Mouse (Mus musculus) hindbrain, embryonic 16.5 days (tissue): ENCODE measurements at regions not wholly inside any gene's neighbourhood (a gene's known extent, or its start where the extent isn't known, plus 50 kb on each side); places are given as distances from the start of the nearest gene placed in this dataset.

ENCODE experiments used
- ATAC-seq: fragments of 200-750 bp; cut with Nextera tagmentation; 2 replicates; pipeline ENCODE4 v1.8.0; 2017; ENCODE audit warnings: moderate TSS enrichment, moderate library complexity
- H3K27ac ChIP-seq: fragments of 300-500 bp; sonication (generic); 2 replicates; pipeline ENCODE4 v1.5.1; 2014; ENCODE audit warnings: low read depth, mild to moderate bottlenecking, control low read depth, low read length, moderate library complexity
- H3K27me3 ChIP-seq: fragments of 300-500 bp; sonication (generic); replicated peaks from 2 replicates; pipeline ENCODE4 v1.6.1; 2014; ENCODE audit warnings: low read length; ENCODE audit not compliant: control insufficient read depth, insufficient read depth
- H3K36me3 ChIP-seq: fragments of 300-500 bp; sonication (generic); 2 replicates; pipeline ENCODE4 v1.6.1; 2014; ENCODE audit warnings: mild to moderate bottlenecking, low read length, moderate library complexity, mixed read lengths; ENCODE audit not compliant: control insufficient read depth, insufficient read depth
- H3K4me1 ChIP-seq: fragments of 300-500 bp; sonication (generic); 2 replicates; pipeline ENCODE4 v1.6.1; 2014; ENCODE audit warnings: low read depth, low read length; ENCODE audit not compliant: control insufficient read depth, insufficient read depth
- H3K4me2 ChIP-seq: fragments of 300-500 bp; sonication (generic); 2 replicates; pipeline ENCODE4 v1.6.1; 2014; ENCODE audit warnings: mild to moderate bottlenecking, low read length, control low read depth, moderate library complexity
- H3K4me3 ChIP-seq: fragments of 300-500 bp; sonication (generic); 2 replicates; pipeline ENCODE4 v1.5.1; 2014; ENCODE audit warnings: mild to moderate bottlenecking, low read length, control low read depth, moderate library complexity
- H3K9ac ChIP-seq: fragments of 300-500 bp; sonication (generic); 2 replicates; pipeline ENCODE4 v1.6.1; 2014; ENCODE audit warnings: low read depth, mild to moderate bottlenecking, control low read depth, low read length, moderate library complexity
- H3K9me3 ChIP-seq: fragments of 300-500 bp; sonication (generic); 2 replicates; pipeline ENCODE4 v1.6.1; 2014; ENCODE audit warnings: mild to moderate bottlenecking, low read length, moderate library complexity; ENCODE audit not compliant: control insufficient read depth
- WGBS: fragments of 180-500 bp; shearing (Covaris S2); extraction: QIAGEN DNeasy Blood & Tissue Kit; methylation state at CpG from one replicate; pipeline ENCODE4 v1.1.7; 2014; 5-methylcytosine and 5-hydroxymethylcytosine counted together

DNA sequence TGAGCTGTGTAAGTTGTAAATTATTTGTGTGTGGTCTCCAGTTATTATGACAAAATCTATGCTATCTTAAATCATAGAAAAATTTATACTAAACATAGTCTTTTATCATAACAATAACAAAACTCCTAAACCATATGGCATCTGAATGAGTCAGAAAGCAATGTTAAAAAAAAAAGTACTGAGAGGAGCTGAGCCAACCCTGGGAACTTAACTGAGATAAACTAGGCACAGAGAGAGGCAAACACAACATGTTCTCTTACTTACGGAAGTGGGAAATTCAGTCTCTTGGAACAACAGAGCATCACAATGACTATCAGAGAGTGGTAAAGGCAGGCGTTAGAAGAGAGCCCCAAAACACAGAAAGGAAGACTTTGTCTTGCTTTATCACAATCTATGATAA is 691.7 kb downstream of the Ets1 start:
- Histone ChIP-seq H3K36me3 (no peaks in the 10 kb centered on the region), H3K9me3 (no peaks in the 10 kb centered on the region), H3K4me3 (no peak overlapping the region), H3K27me3 (no peaks in the 10 kb centered on the region), H3K4me2 (no peak overlapping the region), H3K4me1 (no peaks in the 10 kb centered on the region), H3K27ac (no peak overlapping the region), H3K9ac (no peak overlapping the region)
- 87% methylated on average over 2 of the region's 2 CpGs for WGBS
- no peak for ATAC-seq

DNA sequence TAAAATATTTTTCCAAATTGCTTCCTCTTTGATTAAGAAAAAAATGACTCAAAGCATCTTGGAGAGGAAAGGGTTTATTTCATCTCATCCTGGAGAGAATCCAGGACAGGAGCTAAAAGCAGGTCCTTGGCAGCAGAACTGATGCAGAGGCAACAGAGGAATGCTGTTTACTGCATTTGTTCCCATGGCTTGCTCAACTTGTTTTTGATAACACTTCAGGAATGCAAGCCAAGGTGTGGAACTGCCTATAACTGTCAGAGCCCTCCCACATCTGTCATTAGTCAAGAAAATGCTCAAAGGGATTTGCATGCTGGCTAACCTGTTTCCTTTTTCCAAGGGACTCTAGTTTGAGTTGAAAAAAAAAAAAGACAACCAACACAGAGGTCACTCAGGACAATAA is 714.2 kb downstream of the Ets1 start:
- Histone ChIP-seq H3K4me1 (no peaks in the 10 kb centered on the region), H3K9me3 (no peaks in the 10 kb centered on the region), H3K27me3 (no peaks in the 10 kb centered on the region), H3K27ac (no peak overlapping the region), H3K36me3 (no peaks in the 10 kb centered on the region), H3K4me2 (no peak overlapping the region), H3K4me3 (no peak overlapping the region), H3K9ac (no peak overlapping the region)
- no peak for ATAC-seq

GRCm38 (mm10) chr9:33356621-33357020 is 720.6 kb downstream of the Ets1 start:
- no peaks in the 10 kb centered on the region for H3K4me1 ChIP-seq
- ATAC-seq = no peak

DNA sequence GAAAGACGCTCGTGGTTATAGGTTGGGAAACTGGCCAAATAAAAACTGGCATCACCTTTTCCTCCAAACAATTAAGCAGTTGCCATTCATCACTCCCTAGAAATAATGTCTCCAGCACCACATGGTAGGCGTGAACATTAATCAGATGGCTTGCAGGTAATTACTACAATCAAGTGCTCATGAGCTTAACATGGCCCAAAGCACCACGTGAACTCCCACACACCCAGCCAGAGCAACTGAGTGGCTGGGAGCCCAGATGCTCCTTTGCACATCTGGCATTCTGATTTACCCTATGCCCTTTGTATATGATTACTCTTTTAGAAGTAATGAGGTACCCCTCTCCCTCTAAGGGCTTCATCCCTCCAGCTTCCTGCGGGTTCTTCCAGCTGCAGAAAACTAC is 724.9 kb downstream of the Ets1 start:
- H3K9me3 ChIP-seq = no peaks in the 10 kb centered on the region
- no peaks in the 10 kb centered on the region for H3K4me1 ChIP-seq
- no peak overlapping the region for H3K9ac ChIP-seq
- H3K4me2 ChIP-seq = no peak overlapping the region
- no peaks in the 10 kb centered on the region for H3K36me3 ChIP-seq
- H3K27me3 ChIP-seq = no peaks in the 10 kb centered on the region
- H3K27ac ChIP-seq = no peak overlapping the region
- ATAC-seq = no peak
- no peak overlapping the region for H3K4me3 ChIP-seq
- 61% methylated on average over 5 of the region's 5 CpGs for WGBS

More at GRCm38 (mm10) chr9:33356621-33357020, 720.6 kb downstream of the Ets1 start:
- no peaks in the 10 kb centered on the region for H3K9me3 ChIP-seq
- no peak overlapping the region for H3K27ac ChIP-seq
- H3K4me3 ChIP-seq = no peak overlapping the region
- no peaks in the 10 kb centered on the region for H3K27me3 ChIP-seq
- H3K4me2 ChIP-seq = no peak overlapping the region
- 92% methylated on average over 2 of the region's 2 CpGs for WGBS
- no peaks in the 10 kb centered on the region for H3K36me3 ChIP-seq
- H3K9ac ChIP-seq = no peak overlapping the region

DNA sequence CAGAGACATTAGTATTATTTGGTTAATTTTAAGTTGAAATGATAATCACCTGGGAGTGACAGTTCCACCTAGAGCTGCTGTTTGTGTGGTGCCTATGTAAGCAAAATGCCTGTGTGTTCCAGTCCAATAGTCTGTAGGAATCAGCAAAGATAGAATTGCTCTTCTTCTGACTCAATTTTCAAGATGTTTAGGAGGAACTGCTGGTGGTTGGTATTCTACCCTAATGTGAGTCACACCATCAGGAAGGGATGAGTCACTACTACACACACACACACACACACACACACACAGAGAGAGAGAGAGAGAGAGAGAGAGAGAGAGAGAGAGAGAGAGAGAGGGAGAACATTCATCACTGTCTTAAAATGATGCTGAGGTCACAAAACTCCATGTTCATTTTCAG is 753.1 kb downstream of the Ets1 start:
- Histone ChIP-seq H3K4me2 (no peak overlapping the region), H3K27me3 (no peaks in the 10 kb centered on the region), H3K27ac (no peak overlapping the region), H3K4me3 (no peak overlapping the region), H3K9ac (no peak overlapping the region), H3K9me3 (no peaks in the 10 kb centered on the region), H3K4me1 (no peaks in the 10 kb centered on the region), H3K36me3 (no peaks in the 10 kb centered on the region)
- no peak for ATAC-seq

GRCm38 (mm10) chr9:33404691-33405090 is 768.7 kb downstream of the Ets1 start:
- 90% methylated on average over 4 of the region's 4 CpGs for WGBS
- H3K4me3 ChIP-seq = no peak overlapping the region
- no peaks in the 10 kb centered on the region for H3K9me3 ChIP-seq
- no peaks in the 10 kb centered on the region for H3K4me1 ChIP-seq
- no peak for ATAC-seq
- no peak overlapping the region for H3K27ac ChIP-seq
- H3K9ac ChIP-seq = no peak overlapping the region
- H3K4me2 ChIP-seq = no peak overlapping the region
- H3K36me3 ChIP-seq = no peaks in the 10 kb centered on the region
- no peaks in the 10 kb centered on the region for H3K27me3 ChIP-seq

DNA sequence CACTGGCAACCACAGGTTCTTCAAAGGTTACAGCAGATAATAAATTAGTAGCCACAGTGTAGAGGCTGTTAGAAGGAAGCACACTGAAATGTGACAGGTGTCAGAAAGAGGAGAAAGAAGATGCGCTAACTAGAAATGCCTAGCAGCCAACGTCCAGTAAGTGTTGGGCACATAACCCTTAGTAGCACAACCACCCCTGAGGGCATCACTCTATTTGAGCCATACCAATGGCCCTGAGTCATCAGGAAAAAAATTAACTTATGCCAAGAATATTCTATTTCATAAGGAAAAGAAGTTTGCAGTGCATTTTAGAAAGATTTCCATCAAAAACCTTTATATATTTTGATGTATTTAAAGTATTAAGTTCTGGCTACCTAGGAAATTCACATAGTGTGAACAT is 771.5 kb downstream of the Ets1 start:
- no peak overlapping the region for H3K4me3 ChIP-seq
- H3K4me1 ChIP-seq = no peaks in the 10 kb centered on the region
- no peak overlapping the region for H3K9ac ChIP-seq
- 93% methylated on average over 2 of the region's 2 CpGs for WGBS
- H3K36me3 ChIP-seq = no peaks in the 10 kb centered on the region
- no peaks in the 10 kb centered on the region for H3K9me3 ChIP-seq
- H3K4me2 ChIP-seq = no peak overlapping the region
- no peak for ATAC-seq
- H3K27me3 ChIP-seq = no peaks in the 10 kb centered on the region
- H3K27ac ChIP-seq = no peak overlapping the region

GRCm38 (mm10) chr9:33423781-33424180 is 787.8 kb downstream of the Ets1 start:
- no peak overlapping the region for H3K4me3 ChIP-seq
- ATAC-seq = no peak
- no peaks in the 10 kb centered on the region for H3K4me1 ChIP-seq
- H3K36me3 ChIP-seq = no peaks in the 10 kb centered on the region
- 37% methylated on average over 2 of the region's 2 CpGs for WGBS
- H3K27ac ChIP-seq = no peak overlapping the region
- H3K27me3 ChIP-seq = no peaks in the 10 kb centered on the region
- H3K4me2 ChIP-seq = no peak overlapping the region
- H3K9ac ChIP-seq = no peak overlapping the region
- no peaks in the 10 kb centered on the region for H3K9me3 ChIP-seq

DNA sequence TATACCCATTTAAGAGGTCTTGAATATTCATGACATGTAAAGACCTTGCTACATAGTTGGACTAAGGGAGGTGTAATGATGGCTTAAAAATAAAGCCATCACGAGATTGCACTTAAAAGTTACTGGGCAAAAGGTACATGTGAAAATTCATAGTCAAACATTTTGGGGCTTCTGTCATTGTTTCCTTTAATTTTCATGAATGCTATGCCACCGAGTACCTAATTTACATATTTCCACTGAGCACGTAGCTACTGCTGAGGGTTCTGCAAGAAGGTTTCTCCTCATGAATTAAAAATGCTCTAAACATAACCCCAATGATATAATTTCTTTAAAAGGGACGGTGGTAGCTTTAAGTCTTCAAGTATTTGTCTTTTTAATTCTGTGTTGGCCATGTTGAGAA is 800.4 kb downstream of the Ets1 start:
- H3K36me3 ChIP-seq = no peaks in the 10 kb centered on the region

GRCm38 (mm10) chr9:33442266-33442665 is 806.2 kb downstream of the Ets1 start:
- Histone ChIP-seq H3K9ac (no peak overlapping the region), H3K4me3 (no peak overlapping the region), H3K9me3 (no peaks in the 10 kb centered on the region), H3K27ac (no peak overlapping the region), H3K4me2 (no peak overlapping the region), H3K27me3 (no peaks in the 10 kb centered on the region), H3K4me1 (no peaks in the 10 kb centered on the region), H3K36me3 (no peaks in the 10 kb centered on the region)
- no peak for ATAC-seq
- 75% methylated on average over 5 of the region's 5 CpGs for WGBS

More for the DNA sequence above, 800.4 kb downstream of the Ets1 start:
- Histone ChIP-seq H3K4me1 (no peaks in the 10 kb centered on the region), H3K27ac (no peak overlapping the region), H3K27me3 (no peaks in the 10 kb centered on the region), H3K9me3 (no peaks in the 10 kb centered on the region), H3K9ac (no peak overlapping the region), H3K4me3 (no peak overlapping the region), H3K4me2 (no peak overlapping the region)
- WGBS = 74% methylated on average over 4 of the region's 4 CpGs
- no peak for ATAC-seq
